Mouse (Mus musculus): ENCODE data around the gene Abi2.

Gene Abi2

GRCm38 (mm10) chr1:60490510-60490909 lies 81.1 kb downstream of the Abi2 start:
- peak; percentile 56 for DNase-seq

GRCm38 (mm10) chr1:60492404-60492803 lies 83.0 kb downstream of the Abi2 start:
- DNase-seq = no peak

- no peak for DNase-seq
Observed at GRCm38 (mm10) chr1:60493421-60493820, 84.0 kb downstream of the Abi2 start.

GRCm38 (mm10) chr1:60503456-60503855 lies 94.0 kb downstream of the Abi2 start:
- DNase-seq = no peak

- DNase-seq = no peak
Observed at GRCm38 (mm10) chr1:60510584-60510983, 101.2 kb downstream of the Abi2 start.

- DNase-seq = no peak
Observed at GRCm38 (mm10) chr1:60530107-60530506, 120.7 kb downstream of the Abi2 start.

- DNase-seq = no peak
Observed at GRCm38 (mm10) chr1:60530636-60531035, 121.2 kb downstream of the Abi2 start.

All from cerebellum, adult 8-10 months (tissue).